Mouse (Mus musculus) lung, adult 2 months (tissue): ENCODE results near the gene Klhl18.

Experiments used
- CTCF ChIP-seq: fragments of 200-500 bp; IDR thresholded peaks from 2 replicates; pipeline ENCODE4 v1.5.1; 2011; ENCODE audit warnings: mild to moderate bottlenecking, low read length, control low read depth; ENCODE audit not compliant: insufficient read depth
- POLR2A ChIP-seq: fragments of 200-500 bp; IDR thresholded peaks from 2 replicates; pipeline ENCODE4 v1.6.1; 2011; ENCODE audit warnings: low read depth, mild to moderate bottlenecking, control low read depth, low read length, borderline replicate concordance; ENCODE audit errors: extremely low read depth

GRCm38 (mm10) chr9:110457926-110458325, 18.6 kb downstream of the Klhl18 start:
- TF ChIP-seq CTCF (no peak), POLR2A (no peak)
